Mouse (Mus musculus) G1E (cell line): ENCODE measurements around the gene 1700029J07Rik. TPM values are rescaled to one million over a fixed set of nuclear protein-coding genes. Genes with fewer than 3 reads are reported as not detected.

ENCODE experiments used
- ATAC-seq: 2 replicates; pipeline ENCODE4 v1.8.0; 2016; ENCODE audit warnings: mild to moderate bottlenecking; ENCODE audit not compliant: insufficient number of reproducible peaks, poor library complexity, low FRiP score, severe bottlenecking; ENCODE audit errors: extremely low read depth
- DNase-seq: peaks from one replicate; pipeline ENCODE4 v3.0.0; 2012; ENCODE audit warnings: low spot score
- H3K27me3 ChIP-seq: 2 replicates; pipeline ENCODE4 v1.6.1; 2012; ENCODE audit warnings: mild to moderate bottlenecking, low read length, inconsistent platforms; ENCODE audit not compliant: insufficient read depth
- H3K36me3 ChIP-seq: replicated peaks from 2 replicates; pipeline ENCODE3; 2012; ENCODE audit warnings: mild to moderate bottlenecking, inconsistent platforms
- H3K4me1 ChIP-seq: 2 replicates; pipeline ENCODE4 v1.6.1; 2012; ENCODE audit warnings: low read depth, low read length, inconsistent platforms, mixed read lengths; ENCODE audit not compliant: insufficient read depth
- H3K4me3 ChIP-seq: 2 replicates; pipeline ENCODE4 v1.5.1; 2012; ENCODE audit warnings: low read depth, mild to moderate bottlenecking, inconsistent platforms, low read length, moderate library complexity, mixed read lengths
- H3K9me3 ChIP-seq: replicated peaks from 2 replicates; pipeline ENCODE4 v1.6.1; 2012; ENCODE audit warnings: inconsistent platforms
- CTCF ChIP-seq: IDR thresholded peaks from 2 replicates; pipeline ENCODE4 v1.5.1; 2012; ENCODE audit warnings: low read depth, low read length, inconsistent platforms, mixed read lengths
- GATA1 ChIP-seq: IDR thresholded peaks from 2 replicates; pipeline ENCODE4 v1.6.1; 2012; ENCODE audit warnings: borderline replicate concordance, low read length, inconsistent platforms, mixed read lengths
- GATA2 ChIP-seq: IDR thresholded peaks from 2 replicates; pipeline ENCODE4 v1.6.1; 2012; ENCODE audit warnings: low read depth, low read length, inconsistent platforms, borderline replicate concordance
- POLR2AphosphoS5 ChIP-seq: IDR thresholded peaks from 2 replicates; pipeline ENCODE4 v1.6.1; 2012; ENCODE audit warnings: low read depth, low read length, inconsistent platforms; ENCODE audit not compliant: insufficient replicate concordance
- TAL1 ChIP-seq: conservative IDR thresholded peaks from 2 replicates; pipeline ENCODE4 v1.6.1; 2012; ENCODE audit warnings: low read depth, low read length, inconsistent platforms, mixed read lengths
- polyA plus RNA-seq: library from polyadenylated mRNA; stranded (reverse); fragments of >175 nt; gene quantifications from 2 replicates; pipeline ENCODE4 v1.2.3, GENCODE M21; 2012
- total RNA-seq, 2 experiments: library from RNA; stranded (forward) in 1 of 2; stranded (reverse) in 1 of 2; fragments of 200-1000 nt in 1 of 2; fragments of >200 nt in 1 of 2; fragmentation: Nextera tagmentation in 1 of 2; gene quantifications; 2 replicates each; pipeline ENCODE4 v1.2.3; 2014 to 2017

1700029J07Rik gene
- total RNA-seq (2014; fragmentation: Nextera tagmentation), result 0.68 and 2.2 TPM in 2 replicates
- total RNA-seq (2017), result 0.76 and 1.6 TPM in 2 replicates
- polyA plus RNA-seq, result 0.01 TPM in 1 of 2 replicates, not detected in the other

DNA sequence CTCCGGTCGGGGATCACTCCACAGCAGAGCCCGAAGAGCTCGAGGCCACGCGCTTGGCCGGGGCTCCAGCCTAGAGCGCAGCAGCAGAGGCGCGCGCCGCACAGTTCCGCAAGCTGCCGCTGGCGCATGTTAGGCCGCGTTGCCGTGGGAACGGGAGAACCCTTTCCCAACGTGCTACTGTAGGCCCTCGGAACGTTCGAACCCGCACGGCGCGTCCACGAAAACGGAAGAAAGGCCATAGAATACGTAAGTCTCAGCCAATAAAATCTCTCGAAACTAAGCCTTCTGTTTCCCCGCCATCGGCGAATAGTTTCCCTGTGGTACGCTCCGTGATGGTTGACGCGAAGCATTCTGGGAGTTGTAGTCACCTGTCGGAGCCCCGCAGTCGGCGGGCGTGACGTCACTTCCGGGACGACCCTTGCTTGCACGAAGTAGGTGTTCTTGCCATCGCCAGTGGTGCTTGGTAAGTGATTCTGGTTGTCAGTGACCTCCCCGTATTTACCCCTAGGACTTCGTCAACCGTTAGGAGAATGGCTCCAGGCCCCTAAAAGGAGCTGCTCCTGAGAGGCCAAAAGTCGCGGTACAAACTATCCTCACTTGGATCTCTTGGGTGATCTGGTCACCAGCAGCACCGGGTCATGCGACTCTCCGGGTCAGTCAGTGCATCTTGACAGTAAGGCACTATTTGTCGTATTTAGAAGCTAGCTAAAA lies at the start of gene 1700029J07Rik, which contains the start of gene Ufsp2:
Gene 1700029J07Rik, minus strand, starts transcription at position 127 of the 711 bp plus-strand sequence.
Gene Ufsp2, plus strand, starts transcription at position 403 of the 711 bp plus-strand sequence.
- Histone ChIP-seq H3K36me3 (peaks cover 30% of the 10 kb centered on the region), H3K27me3 (no peaks in the 10 kb centered on the region), H3K4me3 (peak within 1 kb of the TSS; percentile 78), H3K9me3 (peaks cover 10% of the 10 kb centered on the region), H3K4me1 (peaks cover 17% of the 10 kb centered on the region)
- no peak for TF ChIP-seq GATA1
- TF ChIP-seq TAL1, result no peak
- no peak for TF ChIP-seq CTCF
- TF ChIP-seq GATA2, result no peak
- TF ChIP-seq POLR2AphosphoS5, result no peak
- DNase-seq (peak; percentile 74), ATAC-seq (peak; percentile 88)

- Histone ChIP-seq H3K27me3 (no peaks in the 10 kb centered on the region), H3K36me3 (peaks cover 35% of the 10 kb centered on the region), H3K9me3 (no peaks in the 10 kb centered on the region), H3K4me1 (no peaks in the 10 kb centered on the region), H3K4me3 (no peak overlapping the region)
- DNase-seq (no peak), ATAC-seq (no peak)
- TF ChIP-seq TAL1, result no peak
- TF ChIP-seq CTCF, result no peak
- TF ChIP-seq POLR2AphosphoS5, result no peak
- no peak for TF ChIP-seq GATA1
- TF ChIP-seq GATA2, result no peak
These were observed 49.3 kb upstream of the 1700029J07Rik start for GRCm38 (mm10) chr8:46024392-46024791.

GRCm38 (mm10) chr8:46022758-46023157 lies 47.7 kb upstream of the 1700029J07Rik start:
- H3K36me3 ChIP-seq, result peaks cover 32% of the 10 kb centered on the region
- H3K4me1 ChIP-seq, result no peaks in the 10 kb centered on the region
- no peaks in the 10 kb centered on the region for H3K27me3 ChIP-seq
- no peak for DNase-seq
- H3K9me3 ChIP-seq, result no peaks in the 10 kb centered on the region
- TF ChIP-seq TAL1, result no peak
- no peak overlapping the region for H3K4me3 ChIP-seq
- no peak for ATAC-seq

DNA sequence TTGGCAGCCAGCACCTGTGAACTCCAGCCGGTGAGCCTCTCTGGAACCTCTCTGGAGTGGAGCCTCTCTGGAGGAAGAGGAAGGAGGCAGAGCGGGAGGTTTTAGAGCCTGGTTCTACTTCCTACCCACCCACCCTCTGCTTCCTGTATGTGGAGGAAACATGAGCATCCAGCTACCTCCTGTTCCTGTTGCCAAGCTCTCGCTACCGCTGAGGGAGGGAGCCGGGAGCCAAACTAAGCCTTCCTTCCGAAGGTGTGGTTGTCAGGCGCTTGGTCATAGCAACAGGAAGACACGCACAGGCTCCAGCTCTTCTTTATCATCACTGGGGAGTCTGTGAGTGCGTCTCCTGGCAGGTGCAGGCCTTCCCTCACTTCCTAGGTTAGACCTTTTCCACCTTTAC lies 47.2 kb upstream of the 1700029J07Rik start:
- H3K4me1 ChIP-seq, result no peaks in the 10 kb centered on the region
- no peak overlapping the region for H3K4me3 ChIP-seq
- DNase-seq (no peak), ATAC-seq (no peak)
- no peaks in the 10 kb centered on the region for H3K9me3 ChIP-seq
- H3K27me3 ChIP-seq, result no peaks in the 10 kb centered on the region
- no peak for TF ChIP-seq POLR2AphosphoS5
- no peak for TF ChIP-seq CTCF
- TF ChIP-seq TAL1, result no peak
- TF ChIP-seq GATA2, result no peak
- no peak for TF ChIP-seq GATA1
- peaks cover 32% of the 10 kb centered on the region for H3K36me3 ChIP-seq

DNA sequence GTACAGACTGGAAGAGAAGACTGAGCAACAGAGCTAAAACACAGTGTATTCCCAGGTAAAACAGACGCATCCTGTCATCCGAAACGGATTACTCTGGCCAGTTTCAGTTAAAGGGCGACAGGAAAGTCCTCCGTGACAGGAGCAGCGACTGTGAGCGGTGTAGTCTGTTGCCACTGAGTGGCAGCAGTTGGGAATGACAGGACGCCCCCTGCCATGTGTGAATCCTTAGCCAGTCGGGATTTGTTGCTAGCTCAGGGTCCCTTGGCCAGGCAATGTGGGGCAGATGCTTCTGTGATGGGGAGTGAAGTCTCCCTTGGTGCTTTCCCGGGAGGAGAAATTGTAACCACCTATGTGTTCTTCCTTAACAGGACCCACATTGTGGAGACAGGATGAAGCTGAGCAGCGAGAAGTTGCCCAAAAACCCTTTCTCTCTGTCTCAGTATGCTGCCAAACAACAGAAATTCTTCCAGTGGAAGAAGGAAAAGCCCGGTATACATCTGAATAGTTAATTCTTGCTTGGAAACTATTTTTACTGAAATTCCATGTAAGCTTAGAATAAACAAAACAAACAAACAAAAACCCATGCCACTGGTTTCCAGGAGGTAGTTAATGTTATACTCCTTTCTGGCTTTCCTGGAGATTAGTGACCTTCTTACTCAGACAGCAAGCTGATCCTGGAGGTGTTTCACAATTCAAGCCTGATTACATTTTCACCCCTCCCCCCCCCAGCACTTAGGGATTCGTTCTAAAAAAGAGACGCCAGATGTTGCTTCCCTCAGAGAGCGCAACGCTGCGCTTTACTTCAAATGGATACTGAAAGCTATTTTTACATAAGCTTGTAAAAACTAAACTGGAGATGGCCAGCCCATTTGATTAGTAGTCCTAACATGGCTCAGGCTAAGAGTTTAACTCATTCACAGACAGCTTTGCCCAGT lies 36.0 kb upstream of the 1700029J07Rik start:
- DNase-seq, result no peak
- Histone ChIP-seq H3K36me3 (no peaks in the 10 kb centered on the region), H3K4me3 (no peak overlapping the region), H3K27me3 (peaks cover 3% of the 10 kb centered on the region; the same call in 1 of the 2 replicates), H3K9me3 (no peaks in the 10 kb centered on the region; the same call in 1 of the 2 replicates), H3K4me1 (peaks cover 11% of the 10 kb centered on the region)
- TF ChIP-seq POLR2AphosphoS5 (no peak), GATA2 (no peak), TAL1 (no peak), GATA1 (no peak), CTCF (no peak)
- no peak for ATAC-seq

DNA sequence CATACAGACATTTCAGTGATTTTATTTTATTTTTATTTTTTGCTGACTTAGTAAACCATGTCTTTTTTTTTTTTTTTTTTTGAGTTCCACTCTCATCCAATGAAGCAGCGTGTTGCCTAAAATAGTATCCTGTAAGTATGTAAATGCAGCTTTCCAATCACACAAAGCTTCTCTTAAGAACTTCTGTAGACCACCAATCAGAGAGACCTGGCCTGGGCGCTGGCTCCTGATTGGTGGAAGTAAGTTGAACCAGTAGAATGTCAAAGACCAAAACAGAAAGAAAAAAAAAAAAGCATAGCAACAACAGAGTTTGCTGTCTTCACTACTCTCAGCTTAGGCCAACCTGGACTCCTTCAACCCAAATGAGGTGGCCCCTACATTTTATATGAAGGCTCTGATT lies 35.3 kb upstream of the 1700029J07Rik start:
- Histone ChIP-seq H3K4me1 (peaks cover 18% of the 10 kb centered on the region), H3K36me3 (no peaks in the 10 kb centered on the region), H3K27me3 (peaks cover 3% of the 10 kb centered on the region; the same call in 1 of the 2 replicates), H3K4me3 (no peak overlapping the region), H3K9me3 (no peaks in the 10 kb centered on the region; the same call in 1 of the 2 replicates)
- TF ChIP-seq TAL1, result no peak
- TF ChIP-seq GATA1, result no peak
- TF ChIP-seq POLR2AphosphoS5, result no peak
- no peak for TF ChIP-seq GATA2
- no peak for TF ChIP-seq CTCF
- ATAC-seq, result peak; percentile 40
- no peak for DNase-seq
